Mouse (Mus musculus) heart, embryonic 11.5 days (tissue): ENCODE data around the gene Gm11237. TPM values are rescaled to one million over a fixed set of nuclear protein-coding genes. Genes with fewer than 3 reads are reported as not detected.
"Not testable (repeated sequence)": the region's sequence is repeated elsewhere in the genome, so short reads cannot be mapped to it uniquely, and the experiment has no call there.

Experiments used
- ATAC-seq: fragments of 200-750 bp; cut with Nextera tagmentation; replicated peaks from 2 replicates; pipeline ENCODE4 v1.8.0; 2017; ENCODE audit warnings: moderate library complexity; ENCODE audit not compliant: insufficient number of reproducible peaks, low FRiP score, low TSS enrichment
- H3K27ac ChIP-seq: fragments of 300-500 bp; sonication (generic); 2 replicates; pipeline ENCODE4 v1.5.1; 2014; ENCODE audit warnings: mild to moderate bottlenecking, low read depth, low read length
- H3K27me3 ChIP-seq: fragments of 300-500 bp; sonication (generic); 2 replicates; pipeline ENCODE4 v1.6.1; 2014; ENCODE audit warnings: mild to moderate bottlenecking, low read length, mixed read lengths; ENCODE audit not compliant: control insufficient read depth, insufficient read depth
- H3K36me3 ChIP-seq: fragments of 300-500 bp; sonication (generic); 2 replicates; pipeline ENCODE4 v1.6.1; 2014; ENCODE audit warnings: mild to moderate bottlenecking, low read length, moderate library complexity, mixed read lengths; ENCODE audit not compliant: control insufficient read depth, insufficient read depth
- H3K4me1 ChIP-seq: fragments of 300-500 bp; sonication (generic); 2 replicates; pipeline ENCODE4 v1.6.1; 2014; ENCODE audit warnings: low read length; ENCODE audit not compliant: control insufficient read depth, insufficient read depth
- H3K4me2 ChIP-seq: fragments of 300-500 bp; sonication (generic); 2 replicates; pipeline ENCODE4 v1.6.1; 2014; ENCODE audit warnings: mild to moderate bottlenecking, moderate library complexity
- H3K4me3 ChIP-seq: fragments of 300-500 bp; sonication (generic); 2 replicates; pipeline ENCODE4 v1.5.1; 2014; ENCODE audit warnings: low read depth, low read length
- H3K9ac ChIP-seq: fragments of 300-500 bp; sonication (generic); 2 replicates; pipeline ENCODE4 v1.6.1; 2014; ENCODE audit warnings: mild to moderate bottlenecking, low read depth, low read length, moderate library complexity
- H3K9me3 ChIP-seq: fragments of 300-500 bp; sonication (generic); replicated peaks from 2 replicates; pipeline ENCODE4 v1.6.1; 2016; ENCODE audit warnings: low read length; ENCODE audit not compliant: control insufficient read depth
- WGBS: fragments of 180-500 bp; shearing (Covaris S2); extraction: QIAGEN DNeasy Blood & Tissue Kit; methylation state at CpG from one replicate; pipeline ENCODE4 v1.1.7; 2014; ENCODE audit not compliant: insufficient replicate concordance; 5-methylcytosine and 5-hydroxymethylcytosine counted together
- polyA plus RNA-seq: library from polyadenylated mRNA; unstranded; fragments of >200 nt; fragmentation: Nextera tagmentation; extraction: Ambion mirVana; gene quantifications from 2 replicates; pipeline ENCODE4 v1.2.1, GENCODE M21; 2014

Gene Gm11237
- polyA plus RNA-seq = not detected in 2 replicates

DNA sequence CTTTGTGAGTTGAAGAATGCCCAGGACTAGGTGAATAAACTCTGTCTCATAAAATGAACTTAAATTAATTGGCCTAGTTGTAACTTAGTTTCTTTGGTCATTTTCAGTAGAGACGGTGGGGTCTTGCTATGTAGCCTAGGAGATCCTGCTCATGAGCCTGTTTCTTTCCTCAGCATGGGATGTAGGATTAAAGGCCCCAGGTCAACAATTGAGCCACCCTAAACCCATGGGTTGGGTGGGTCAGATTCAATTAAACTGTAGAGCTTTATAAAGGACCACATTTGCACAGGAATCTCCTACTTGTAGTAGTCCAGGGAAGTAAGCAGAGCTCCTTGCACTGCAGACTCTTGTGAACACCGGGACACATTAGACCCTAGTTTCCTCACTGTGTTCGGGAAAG, at the start of gene Gm11237:
Gene Gm11237, plus strand, starts transcription at position 301 of the 400 bp plus-strand sequence.
- not testable (repeated sequence) for H3K9me3 ChIP-seq, H3K4me1 ChIP-seq, H3K27ac ChIP-seq, H3K27me3 ChIP-seq, ATAC-seq, H3K4me2 ChIP-seq, H3K36me3 ChIP-seq, H3K4me3 ChIP-seq, H3K9ac ChIP-seq
- WGBS = no CpG with 5 or more reads among the region's 3 CpGs

DNA sequence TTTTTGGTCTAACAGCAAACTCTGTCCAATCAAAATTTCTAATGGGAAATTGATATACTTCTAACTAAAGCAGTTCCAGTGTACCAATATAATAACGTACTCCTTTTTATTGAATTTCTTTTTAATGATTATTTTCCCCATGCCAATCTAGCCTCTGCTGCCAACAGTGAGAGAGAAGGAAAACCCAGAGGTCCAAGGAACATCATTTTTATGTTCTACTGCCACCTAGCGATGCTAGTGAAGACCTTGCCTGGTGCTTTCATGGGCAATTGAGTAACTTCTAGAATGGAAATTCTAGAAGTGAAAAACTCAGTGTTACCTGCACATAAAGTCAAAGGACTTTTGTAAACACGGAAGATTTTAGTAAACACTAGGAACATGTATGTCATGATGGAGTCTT, 23.5 kb upstream of the Gm11237 start:
- ATAC-seq = no peak
- H3K27ac ChIP-seq = no peak overlapping the region
- 5% methylated on average over 3 of the region's 3 CpGs for WGBS

DNA sequence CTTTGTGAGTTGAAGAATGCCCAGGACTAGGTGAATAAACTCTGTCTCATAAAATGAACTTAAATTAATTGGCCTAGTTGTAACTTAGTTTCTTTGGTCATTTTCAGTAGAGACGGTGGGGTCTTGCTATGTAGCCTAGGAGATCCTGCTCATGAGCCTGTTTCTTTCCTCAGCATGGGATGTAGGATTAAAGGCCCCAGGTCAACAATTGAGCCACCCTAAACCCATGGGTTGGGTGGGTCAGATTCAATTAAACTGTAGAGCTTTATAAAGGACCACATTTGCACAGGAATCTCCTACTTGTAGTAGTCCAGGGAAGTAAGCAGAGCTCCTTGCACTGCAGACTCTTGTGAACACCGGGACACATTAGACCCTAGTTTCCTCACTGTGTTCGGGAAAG, 15.2 kb upstream of the Gm11237 start, which contains the start of gene Gm11238:
Gene Gm11238, plus strand, starts transcription at position 301 of the 400 bp plus-strand sequence.
- H3K27me3 ChIP-seq, H3K27ac ChIP-seq, ATAC-seq, H3K9ac ChIP-seq, H3K4me1 ChIP-seq, H3K4me2 ChIP-seq, H3K4me3 ChIP-seq, H3K9me3 ChIP-seq, H3K36me3 ChIP-seq: not testable (repeated sequence)
- no CpG with 5 or more reads among the region's 3 CpGs for WGBS

More for the DNA sequence above, 23.5 kb upstream of the Gm11237 start:
- no peaks in the 10 kb centered on the region for H3K9me3 ChIP-seq
- H3K36me3 ChIP-seq = no peaks in the 10 kb centered on the region
- H3K4me3 ChIP-seq = no peak overlapping the region
- no peak overlapping the region for H3K9ac ChIP-seq
- no peak overlapping the region for H3K4me2 ChIP-seq
- no peaks in the 10 kb centered on the region for H3K27me3 ChIP-seq
- H3K4me1 ChIP-seq = no peaks in the 10 kb centered on the region

GRCm38 (mm10) chr4:73637821-73638220, 15.0 kb downstream of the Gm11237 start, which contains the start of gene Gm11236:
Gene Gm11236, plus strand, starts transcription at chr4:73638121.
- WGBS = no CpG with 5 or more reads among the region's 4 CpGs
- not testable (repeated sequence) for H3K36me3 ChIP-seq, H3K9ac ChIP-seq, H3K27me3 ChIP-seq, H3K4me1 ChIP-seq, ATAC-seq, H3K9me3 ChIP-seq, H3K27ac ChIP-seq, H3K4me3 ChIP-seq, H3K4me2 ChIP-seq

GRCm38 (mm10) chr4:73661864-73662263, 39.1 kb downstream of the Gm11237 start:
- not testable (repeated sequence) for ATAC-seq, H3K4me2 ChIP-seq, H3K27ac ChIP-seq, H3K4me3 ChIP-seq, H3K36me3 ChIP-seq, H3K9me3 ChIP-seq, H3K4me1 ChIP-seq, H3K9ac ChIP-seq, H3K27me3 ChIP-seq
- 79% methylated on average over 4 of the region's 4 CpGs for whole genome bisulfite sequencing

DNA sequence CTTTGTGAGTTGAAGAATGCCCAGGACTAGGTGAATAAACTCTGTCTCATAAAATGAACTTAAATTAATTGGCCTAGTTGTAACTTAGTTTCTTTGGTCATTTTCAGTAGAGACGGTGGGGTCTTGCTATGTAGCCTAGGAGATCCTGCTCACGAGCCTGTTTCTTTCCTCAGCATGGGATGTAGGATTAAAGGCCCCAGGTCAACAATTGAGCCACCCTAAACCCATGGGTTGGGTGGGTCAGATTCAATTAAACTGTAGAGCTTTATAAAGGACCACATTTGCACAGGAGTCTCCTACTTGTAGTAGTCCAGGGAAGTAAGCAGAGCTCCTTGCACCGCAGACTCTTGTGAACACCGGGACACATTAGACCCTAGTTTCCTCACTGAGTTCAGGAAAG, 45.3 kb downstream of the Gm11237 start, which contains the start of gene Gm11239:
Gene Gm11239, plus strand, starts transcription at position 301 of the 400 bp plus-strand sequence.
- not testable (repeated sequence) for H3K4me2 ChIP-seq, H3K27ac ChIP-seq, H3K4me3 ChIP-seq, H3K9ac ChIP-seq, H3K4me1 ChIP-seq, H3K36me3 ChIP-seq, ATAC-seq, H3K9me3 ChIP-seq, H3K27me3 ChIP-seq
- no CpG with 5 or more reads among the region's 4 CpGs for WGBS

Other genes with a start within 250 kb of the Gm11237 start
- not detected in 2 replicates for gene Gm11487, start 217.9 kb upstream of the Gm11237 start, polyA plus RNA-seq
- gene Gm11238, start 15.1 kb upstream of the Gm11237 start, polyA plus RNA-seq = not detected in 2 replicates
- not detected in 2 replicates for gene Gm11236, start 15.1 kb downstream of the Gm11237 start, polyA plus RNA-seq
- not detected in 2 replicates for gene Gm11239, start 45.4 kb downstream of the Gm11237 start, polyA plus RNA-seq
- gene Gm428, start 60.5 kb downstream of the Gm11237 start, polyA plus RNA-seq = not detected in 2 replicates
- 1.2 and 1.7 TPM in 2 replicates for gene Rasef, start 168.0 kb downstream of the Gm11237 start, polyA plus RNA-seq